In the genomic region with DNA sequence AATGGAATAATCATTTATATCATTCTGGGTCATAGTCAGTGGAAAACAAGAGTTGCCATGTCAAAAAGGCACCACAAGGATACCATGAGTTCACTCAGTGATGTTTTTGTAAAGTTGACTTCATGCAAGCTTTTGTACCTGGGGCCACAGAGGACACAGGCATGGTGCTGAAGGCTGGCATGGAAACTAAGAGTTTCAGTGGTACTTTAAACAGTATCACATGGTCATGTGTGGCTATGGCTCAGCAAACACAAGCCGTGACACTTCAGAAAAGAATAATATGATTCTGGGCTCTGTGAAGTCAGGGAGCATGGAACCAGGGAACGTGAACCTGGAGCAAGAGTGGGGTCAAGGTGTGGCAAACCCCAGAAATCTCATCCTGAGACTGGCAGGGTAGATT, we compare ENCODE assay signal across 25 mouse cellular contexts. TPM values are rescaled to one million over a fixed set of nuclear protein-coding genes. Genes with fewer than 3 reads are reported as not detected.
DNase-seq lines count a peak whose midpoint lies in the region; ATAC-seq and TF ChIP-seq lines count a peak whose summit lies in the region.
"Had no signal": no experiment of that assay in that cellular context is flagged by ENCODE, and none has a peak within 500 bp of the region (broad histone marks: within the 10 kb centered on the region; RNA-seq: fewer than 3 reads in every experiment).

No protein-coding gene starts in this region.

- H3K4me1 ChIP-seq in intestine, postnatal 0 days (replicated peaks; ENCODE audit: control insufficient read depth, insufficient read depth, low read length) = peaks cover 10% of the 10 kb centered on the region; the same call in 1 of the 2 replicates
- H3K4me1 ChIP-seq in intestine, embryonic 15.5 days (replicated peaks) = no peaks in the 10 kb centered on the region
- H3K4me1 ChIP-seq in MEL (ENCODE audit: control insufficient read depth in 1 of 2, insufficient read depth in 2 of 2, low read length in 2 of 2) = peaks cover 42 to 56% of the 10 kb centered on the region in 2 experiments
- H3K4me1 ChIP-seq: embryonic facial prominence, embryonic 10.5 days; embryonic facial prominence, embryonic 13.5 days; forebrain, embryonic 12.5 days; forebrain, embryonic 15.5 days; hindbrain, embryonic 12.5 days; hindbrain, embryonic 15.5 days had no signal

- no peaks in the 10 kb centered on the region for H3K79me2 ChIP-seq in MEL (ENCODE audit: control insufficient read depth, insufficient read depth, low read length, poor library complexity)

- no peak overlapping the region for H3K9ac ChIP-seq in intestine, postnatal 0 days (ENCODE audit: low read depth, low read length)
- no peak overlapping the region for H3K9ac ChIP-seq in intestine, embryonic 15.5 days
- H3K9ac ChIP-seq in MEL (ENCODE audit: control insufficient read depth, low read depth, low read length, poor library complexity, severe bottlenecking) = peak overlapping the region; percentile 10; the same call in 1 of the 2 replicates
- H3K9ac ChIP-seq: embryonic facial prominence, embryonic 13.5 days; forebrain, embryonic 12.5 days; forebrain, embryonic 15.5 days; heart, embryonic 13.5 days; hindbrain, embryonic 12.5 days; hindbrain, embryonic 15.5 days had no signal

- H3K4me3 ChIP-seq in intestine, postnatal 0 days (ENCODE audit: low read depth, low read length) = no peak overlapping the region
- H3K4me3 ChIP-seq in intestine, embryonic 15.5 days (replicated peaks) = no peak overlapping the region
- no peak overlapping the region for H3K4me3 ChIP-seq in MEL (ENCODE audit: control insufficient read depth in 1 of 2, insufficient read depth in 1 of 2, low read depth in 2 of 2, low read length in 2 of 2)
- H3K4me3 ChIP-seq: embryonic facial prominence, embryonic 10.5 days; embryonic facial prominence, embryonic 13.5 days; erythroblast, embryonic 14.5 days; forebrain, embryonic 12.5 days; forebrain, embryonic 15.5 days; heart, embryonic 13.5 days; hindbrain, embryonic 12.5 days; hindbrain, embryonic 15.5 days had no signal

- 78% methylated on average over 2 of the region's 2 CpGs for WGBS in intestine, postnatal 0 days
- WGBS in intestine, embryonic 15.5 days = 78% methylated on average over 2 of the region's 2 CpGs

- no peaks in the 10 kb centered on the region for H3K9me3 ChIP-seq in intestine, postnatal 0 days (ENCODE audit: control insufficient read depth)
- no peaks in the 10 kb centered on the region for H3K9me3 ChIP-seq in intestine, embryonic 15.5 days
- H3K9me3 ChIP-seq in MEL (replicated peaks; ENCODE audit: insufficient read depth, low read length) = no peaks in the 10 kb centered on the region
- H3K9me3 ChIP-seq: embryonic facial prominence, embryonic 10.5 days; embryonic facial prominence, embryonic 13.5 days; forebrain, embryonic 12.5 days; forebrain, embryonic 15.5 days; heart, embryonic 13.5 days; hindbrain, embryonic 12.5 days; hindbrain, embryonic 15.5 days had no signal

- intact Hi-C loops in heart, postnatal 14 days (cut with DNase I) = no loop called here

- no peak for ATAC-seq in intestine, postnatal 0 days
- no peak for ATAC-seq in intestine, embryonic 15.5 days
- ATAC-seq: forebrain, embryonic 15.5 days; intestine, embryonic 16.5 days had no signal

- no peak for TF ChIP-seq EP300 in MEL (IDR thresholded peaks at IDR 0.05; ENCODE audit: low read depth in 1 of 2, low read length in 2 of 2)

- no peak for TF ChIP-seq RAD21 in MEL (IDR thresholded peaks at IDR 0.05; ENCODE audit: low read depth, low read length)

- peak; percentile 44 for DNase-seq in CD4-positive helper T cell, adult 2 months (ENCODE audit: low read depth, low spot score)
- peak; percentile 28 for DNase-seq in MEL (ENCODE audit: low read depth, low spot score)
- no peak for DNase-seq in retina, embryonic 14.5 days (ENCODE audit: low spot score)
- no peak for DNase-seq in heart, postnatal 14 days
- DNase-seq: adrenal gland, adult 8-10 months; adrenal gland, postnatal 25 days; B cell, adult 2 months; cerebellum, adult 11-12 months; cerebellum, adult 8-10 months; cerebellum, postnatal 10 days; cerebellum, postnatal 36 days; embryo, embryonic 11 days; gastrocnemius, postnatal 25 days; heart, adult 18-20 months had no signal

- peak overlapping the region; percentile 24; the same call in 1 of the 2 replicates for H3K27ac ChIP-seq in intestine, postnatal 0 days (ENCODE audit: low read depth, low read length)
- no peak overlapping the region for H3K27ac ChIP-seq in intestine, embryonic 15.5 days
- H3K27ac ChIP-seq in MEL (ENCODE audit: control insufficient read depth, low read depth, low read length) = peak overlapping the region; percentile 70
- H3K27ac ChIP-seq: embryonic facial prominence, embryonic 10.5 days; embryonic facial prominence, embryonic 13.5 days; forebrain, embryonic 12.5 days; forebrain, embryonic 15.5 days; heart, embryonic 13.5 days; hindbrain, embryonic 12.5 days; hindbrain, embryonic 15.5 days had no signal

- TF ChIP-seq CTCF in intestine, postnatal 0 days (IDR thresholded peaks at IDR 0.05; ENCODE audit: low read depth) = no peak
- no peak for TF ChIP-seq CTCF in MEL (IDR thresholded peaks at IDR 0.05 in 2 of 3, conservative IDR thresholded peaks at IDR 0.05 in 1 of 3; ENCODE audit: control insufficient read depth in 1 of 3, insufficient read depth in 1 of 3, low read depth in 2 of 3, low read length in 3 of 3, poor library complexity in 1 of 3, severe bottlenecking in 1 of 3)

- H3K4me2 ChIP-seq in intestine, postnatal 0 days (replicated peaks; ENCODE audit: low read depth) = no peak overlapping the region
- no peak overlapping the region for H3K4me2 ChIP-seq in intestine, embryonic 15.5 days (replicated peaks)
- H3K4me2 ChIP-seq: embryonic facial prominence, embryonic 13.5 days; forebrain, embryonic 12.5 days; forebrain, embryonic 15.5 days; heart, embryonic 13.5 days; hindbrain, embryonic 12.5 days; hindbrain, embryonic 15.5 days had no signal

- no peaks in the 10 kb centered on the region for H3K36me3 ChIP-seq in intestine, postnatal 0 days (ENCODE audit: control insufficient read depth, insufficient read depth)
- H3K36me3 ChIP-seq in intestine, embryonic 15.5 days = no peaks in the 10 kb centered on the region
- H3K36me3 ChIP-seq in MEL (ENCODE audit: control insufficient read depth in 1 of 2, insufficient read depth in 2 of 2, low read length in 2 of 2) = peaks cover 0 to 72% of the 10 kb centered on the region in 2 experiments; a peak in 2 of 4 replicates
- H3K36me3 ChIP-seq: embryonic facial prominence, embryonic 10.5 days; embryonic facial prominence, embryonic 13.5 days; forebrain, embryonic 12.5 days; forebrain, embryonic 15.5 days; heart, embryonic 13.5 days; hindbrain, embryonic 12.5 days; hindbrain, embryonic 15.5 days had no signal

- no peaks in the 10 kb centered on the region for H3K27me3 ChIP-seq in intestine, postnatal 0 days (replicated peaks; ENCODE audit: control insufficient read depth, insufficient read depth, low read length)
- no peaks in the 10 kb centered on the region for H3K27me3 ChIP-seq in intestine, embryonic 15.5 days (replicated peaks)
- H3K27me3 ChIP-seq in MEL (ENCODE audit: control insufficient read depth in 1 of 2, insufficient read depth in 2 of 2, low read length in 2 of 2) = no peaks in the 10 kb centered on the region
- H3K27me3 ChIP-seq: embryonic facial prominence, embryonic 13.5 days; forebrain, embryonic 12.5 days; forebrain, embryonic 15.5 days; heart, embryonic 13.5 days; hindbrain, embryonic 12.5 days; hindbrain, embryonic 15.5 days had no signal

- TF ChIP-seq POLR2A in MEL (IDR thresholded peaks at IDR 0.05; ENCODE audit: control insufficient read depth in 1 of 2, insufficient read depth in 1 of 2, low read depth in 1 of 2, low read length in 2 of 2, poor library complexity in 1 of 2) = no peak

TF ChIP-seq in MEL, 35 proteins besides CTCF, POLR2A, EP300 and RAD21:
- no peak for TF ChIP-seq TAL1 (IDR thresholded peaks at IDR 0.05; ENCODE audit: low read length)
- TF ChIP-seq KAT2A (conservative IDR thresholded peaks at IDR 0.05; ENCODE audit: low read depth, low read length) = no peak
- no peak for TF ChIP-seq MYB (IDR thresholded peaks at IDR 0.05; ENCODE audit: low read depth, low read length)
- TF ChIP-seq NELFE (IDR thresholded peaks at IDR 0.05; ENCODE audit: low read depth, low read length) = no peak
- no peak for TF ChIP-seq ZNF384 (IDR thresholded peaks at IDR 0.05; ENCODE audit: low read depth, low read length)
- no peak for TF ChIP-seq HCFC1 (IDR thresholded peaks at IDR 0.05; ENCODE audit: low read depth, low read length)
- TF ChIP-seq SMC3 (IDR thresholded peaks at IDR 0.05; ENCODE audit: low read depth, low read length) = no peak
- no peak for TF ChIP-seq USF1 (IDR thresholded peaks at IDR 0.05; ENCODE audit: low read depth, low read length)
- TF ChIP-seq MAX (IDR thresholded peaks at IDR 0.05; ENCODE audit: low read length) = no peak
- TF ChIP-seq GATA1 (IDR thresholded peaks at IDR 0.05; ENCODE audit: low read depth, low read length) = no peak
- TF ChIP-seq MXI1 (IDR thresholded peaks at IDR 0.05; ENCODE audit: low read depth, low read length) = no peak
- TF ChIP-seq NRF1 (IDR thresholded peaks at IDR 0.05; ENCODE audit: insufficient read depth, low read depth, low read length, poor library complexity, severe bottlenecking) = no peak
- TF ChIP-seq RCOR1 (IDR thresholded peaks at IDR 0.05; ENCODE audit: low read depth, low read length) = no peak
- TF ChIP-seq JUND (IDR thresholded peaks at IDR 0.05; ENCODE audit: low read depth, low read length) = no peak

RNA-seq across cellular contexts. Expression of a gene that starts 17.7 kb away (rescaled TPM):
- 18.2 and 19.8 TPM in 2 replicates for polyA plus RNA-seq in intestine, postnatal 0 days (2015; fragmentation: Nextera tagmentation; extraction: Ambion mirVana)
- polyA plus RNA-seq in intestine, embryonic 15.5 days (2015; fragmentation: Nextera tagmentation; extraction: Ambion mirVana) = 12.0 and 13.2 TPM in 2 replicates
- total RNA-seq in MEL (2012; rRNA removed) = 14.2 and 16.1 TPM in 2 replicates
- 10 to 100 TPM in 1 of 2 experiments, not detected in 1; 13.2 TPM for polyA plus RNA-seq in MEL (2012; ENCODE audit: insufficient read depth in 1 of 2, insufficient read length in 2 of 2, low read depth in 1 of 2, low replicate concordance in 2 of 2, missing spikeins in 1 of 2)
- 10 to 100 TPM; 21.4 to 21.8 TPM for total RNA-seq in heart, postnatal 14 days (2021)

Comparison
In these comparisons a context has a peak if more than half of its experiments do, and no peak if none do; other contexts are left out.
1. DNase-seq: peak in CD4-positive helper T cell, adult 2 months (single experiment) and MEL (single experiment); none in retina, embryonic 14.5 days (single experiment) and heart, postnatal 14 days (0 of 2).